Mouse (Mus musculus) embryo, embryonic 9.5 days (tissue): ENCODE measurements around the gene Tmcc3.

Source experiments
- DNase-seq: peaks from one replicate; pipeline ENCODE4 v3.0.0-alpha.2; 2017; ENCODE audit errors: extremely low spot score

The Tmcc3 gene

GRCm38 (mm10) chr10:94466313-94466712 lies 154.6 kb downstream of the Tmcc3 start:
- no peak for DNase-seq

DNA sequence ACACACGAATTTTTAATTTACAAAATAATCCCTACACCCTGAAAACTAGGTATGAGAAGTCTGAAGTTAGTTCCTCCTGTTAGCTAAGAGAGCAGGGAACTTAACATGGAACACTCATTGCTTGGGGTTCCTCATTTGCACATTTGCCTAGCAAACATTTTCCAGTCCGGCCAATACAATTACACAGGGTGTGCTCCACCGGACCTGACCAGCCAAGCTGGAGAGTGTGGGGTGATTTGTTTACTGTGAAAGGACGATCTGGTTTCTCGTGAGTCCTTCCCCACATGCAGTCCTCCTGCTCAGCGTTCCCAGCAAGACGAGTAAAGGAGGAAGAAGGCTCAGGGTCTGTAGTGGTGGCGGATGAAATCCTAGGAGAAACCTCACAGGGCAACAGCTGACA lies 159.7 kb downstream of the Tmcc3 start:
- no peak for DNase-seq

DNA sequence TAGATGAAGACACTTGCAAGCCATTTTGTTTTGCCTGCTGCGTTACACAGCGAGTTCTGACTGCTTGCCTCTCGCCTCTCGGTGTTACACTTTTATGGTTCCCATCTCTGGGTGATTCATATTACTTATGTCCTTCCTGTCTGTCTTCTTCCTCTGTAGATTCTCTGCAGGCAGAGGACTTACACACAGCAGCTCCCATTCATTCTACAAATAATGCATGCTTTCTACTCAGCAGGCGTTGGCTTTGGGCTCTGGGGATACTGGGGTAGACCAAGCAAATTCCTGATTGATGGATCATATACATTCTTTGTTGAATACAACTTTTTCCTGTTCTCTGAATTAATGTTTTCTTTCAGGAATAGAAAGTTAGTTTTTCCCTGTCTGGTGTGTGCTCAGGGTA lies 161.8 kb downstream of the Tmcc3 start:
- no peak for DNase-seq

DNA sequence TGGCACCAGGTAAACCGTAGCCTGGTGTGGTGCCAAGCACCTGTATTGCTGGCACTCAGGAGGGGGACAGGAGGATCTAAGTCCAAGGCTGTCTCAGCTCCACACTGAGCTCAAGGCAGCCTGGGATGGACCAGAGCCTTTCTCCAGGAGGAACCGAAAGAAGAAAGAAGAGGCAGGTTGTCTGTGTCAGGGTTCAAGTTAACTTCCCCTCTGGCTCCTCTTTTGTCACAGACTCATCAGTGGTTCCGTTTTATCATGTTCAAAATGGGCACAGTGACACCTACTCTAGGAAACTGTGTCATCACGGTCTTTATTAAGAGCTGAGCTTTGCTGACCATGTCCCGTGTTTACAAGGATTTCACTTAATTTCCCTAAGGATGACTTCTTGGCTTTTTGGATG lies 162.4 kb downstream of the Tmcc3 start:
- DNase-seq, result no peak

DNA sequence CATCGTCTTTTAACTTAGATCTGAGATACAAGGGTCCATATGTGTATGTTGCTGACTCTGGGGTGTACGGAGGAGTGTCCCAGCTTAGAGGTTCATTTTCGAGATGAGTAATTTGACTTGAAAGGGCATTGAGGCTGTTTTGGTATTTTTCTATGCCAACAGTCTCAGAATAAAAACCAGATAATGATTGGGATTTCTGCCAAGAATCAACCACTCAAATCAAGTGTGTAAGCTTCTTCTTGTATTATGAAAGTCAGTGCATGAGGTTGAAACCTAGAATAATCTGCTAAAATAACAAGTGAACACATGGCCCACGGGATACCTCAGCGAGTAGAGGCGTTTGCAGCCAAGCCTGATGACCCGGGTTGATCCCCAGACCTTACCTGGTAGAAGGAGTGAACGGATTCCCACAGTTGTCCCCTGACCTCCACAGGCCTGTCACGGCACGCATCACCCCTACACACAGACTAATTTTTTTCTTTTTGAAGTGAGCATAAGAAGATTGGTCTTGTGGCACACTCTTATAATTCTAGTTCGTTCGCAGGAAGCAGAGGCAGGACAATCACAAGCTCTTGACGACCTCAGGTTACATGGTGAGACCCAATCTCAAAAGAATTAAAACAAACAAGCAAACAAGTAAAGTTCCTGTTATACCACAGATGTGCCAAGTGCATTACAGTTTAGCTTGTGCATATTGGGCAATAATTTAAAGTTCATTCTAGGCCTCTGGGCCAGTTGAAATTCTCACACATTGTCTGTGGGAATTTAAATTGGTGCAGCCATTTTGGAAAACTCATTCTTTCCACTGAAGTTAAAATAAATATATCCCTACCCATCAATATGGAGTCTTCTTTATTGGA lies 165.8 kb downstream of the Tmcc3 start:
- DNase-seq, result no peak

GRCm38 (mm10) chr10:94479646-94480045 lies 167.9 kb downstream of the Tmcc3 start:
- DNase-seq, result no peak

DNA sequence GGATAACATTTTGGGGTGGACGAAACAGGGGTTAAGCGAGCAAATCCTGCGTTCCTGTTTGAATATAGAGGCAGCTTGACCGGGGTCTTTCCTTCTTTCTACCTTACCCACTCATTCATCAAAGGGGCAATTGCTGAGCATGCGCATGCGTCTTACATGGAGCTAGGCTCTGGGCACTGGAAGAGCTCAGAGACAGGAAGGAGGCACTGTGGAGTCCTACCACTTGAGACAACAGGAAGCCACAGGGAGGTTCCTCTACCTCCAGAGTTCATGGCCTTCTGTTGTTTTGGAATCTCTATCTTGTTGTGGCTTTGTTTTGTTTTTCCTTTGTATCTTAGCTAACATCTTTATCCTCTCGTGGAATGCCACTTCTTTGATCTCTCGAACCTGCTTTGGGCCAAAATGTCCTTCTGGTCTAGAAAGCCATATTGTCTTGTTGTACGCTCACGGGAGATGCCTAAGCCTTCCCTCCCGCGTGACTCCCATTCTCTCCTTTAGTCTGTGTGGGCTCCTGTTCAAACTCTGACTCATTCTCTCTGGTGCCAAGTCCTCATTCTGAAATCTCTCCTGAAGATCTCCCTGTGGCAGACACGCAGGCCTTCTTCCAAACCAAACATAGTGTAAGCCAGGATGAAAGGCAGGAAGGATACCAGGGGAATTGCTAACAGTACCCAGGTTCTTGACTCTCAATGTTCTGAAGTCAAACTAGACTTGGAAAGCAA lies 168.8 kb downstream of the Tmcc3 start:
- DNase-seq, result no peak

DNA sequence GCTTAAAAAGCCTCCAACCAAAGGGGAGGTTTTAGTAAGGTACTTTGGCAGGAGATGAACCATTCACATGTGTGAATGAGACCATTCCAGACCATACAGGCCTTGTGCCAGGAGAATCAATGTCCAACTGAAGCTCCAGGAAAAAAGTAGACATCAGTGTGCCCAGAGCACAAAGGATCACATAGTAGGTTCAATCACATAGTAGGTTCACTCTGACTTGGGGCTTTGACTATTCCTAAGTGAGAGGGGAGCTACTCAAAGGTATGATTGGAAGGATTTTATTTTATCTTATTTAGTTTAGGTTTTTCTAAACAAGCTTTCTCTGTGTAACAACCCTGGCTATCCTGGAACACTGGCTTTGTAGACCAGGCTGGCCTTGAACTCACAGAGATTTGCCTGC lies 169.9 kb downstream of the Tmcc3 start:
- DNase-seq, result no peak

DNA sequence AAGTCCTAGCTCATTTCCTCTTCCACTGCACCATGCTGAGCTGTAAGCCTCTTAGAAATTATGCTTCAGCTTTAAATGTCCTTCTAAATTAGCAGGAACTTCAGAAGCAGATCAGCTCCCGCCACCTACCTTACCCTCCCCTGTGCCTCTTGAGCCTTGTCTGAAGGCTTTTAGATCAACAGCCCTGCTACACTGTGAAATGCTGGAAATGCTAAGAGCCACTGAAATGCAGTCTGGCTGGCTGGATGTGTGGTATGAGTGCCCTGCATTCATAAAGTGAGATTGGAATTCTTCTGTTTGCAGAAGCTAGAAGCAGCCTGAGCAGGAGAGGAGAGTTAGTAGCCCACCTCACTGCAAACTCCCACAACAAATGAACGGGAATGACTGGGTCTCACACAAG lies 174.4 kb downstream of the Tmcc3 start:
- DNase-seq, result no peak

DNA sequence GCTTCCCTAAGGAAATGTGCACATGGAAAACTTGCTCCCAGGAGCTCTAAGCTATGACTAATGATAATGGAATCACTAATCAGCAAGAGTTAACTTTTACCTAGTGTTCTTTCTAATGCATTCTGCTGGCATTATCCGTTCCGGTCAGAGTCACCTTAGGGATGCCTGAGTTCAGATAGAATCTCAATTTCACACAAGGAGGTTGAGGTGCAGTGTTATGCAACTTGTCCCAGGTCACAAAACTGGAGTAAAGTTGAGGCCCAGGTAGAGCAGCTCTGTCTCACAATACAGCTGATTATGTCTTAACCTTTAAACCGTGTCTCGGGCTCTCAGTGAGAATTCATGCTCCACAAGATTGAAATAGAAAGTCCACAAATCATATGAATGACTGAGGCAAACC lies 177.8 kb downstream of the Tmcc3 start:
- DNase-seq, result no peak

GRCm38 (mm10) chr10:94491006-94491405 lies 179.3 kb downstream of the Tmcc3 start:
- DNase-seq, result no peak

DNA sequence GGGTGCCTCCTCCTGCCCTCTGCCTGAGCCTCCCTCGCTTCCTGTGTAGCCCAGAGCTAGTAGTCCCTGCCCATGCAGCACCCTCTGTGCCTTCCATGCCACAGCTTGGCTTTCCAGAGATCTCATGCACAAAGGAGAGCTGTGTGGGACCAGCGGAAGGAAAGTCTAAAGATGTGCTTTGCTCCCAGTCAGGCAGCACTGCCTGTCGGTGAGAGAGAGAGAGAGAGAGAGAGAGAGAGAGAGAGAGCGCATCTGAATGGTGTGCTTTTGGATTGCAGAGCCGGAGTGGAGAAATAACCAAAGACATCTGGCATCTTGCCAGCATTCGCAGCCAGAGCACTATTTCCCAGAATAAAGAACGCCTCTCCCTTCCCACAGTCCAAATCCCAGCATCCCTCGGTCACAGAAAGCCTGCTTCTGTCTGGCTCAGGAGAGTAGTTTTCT lies 182.7 kb downstream of the Tmcc3 start:
- no peak for DNase-seq

- DNase-seq, result no peak
Measured at GRCm38 (mm10) chr10:94495496-94496235, 183.9 kb downstream of the Tmcc3 start.

DNA sequence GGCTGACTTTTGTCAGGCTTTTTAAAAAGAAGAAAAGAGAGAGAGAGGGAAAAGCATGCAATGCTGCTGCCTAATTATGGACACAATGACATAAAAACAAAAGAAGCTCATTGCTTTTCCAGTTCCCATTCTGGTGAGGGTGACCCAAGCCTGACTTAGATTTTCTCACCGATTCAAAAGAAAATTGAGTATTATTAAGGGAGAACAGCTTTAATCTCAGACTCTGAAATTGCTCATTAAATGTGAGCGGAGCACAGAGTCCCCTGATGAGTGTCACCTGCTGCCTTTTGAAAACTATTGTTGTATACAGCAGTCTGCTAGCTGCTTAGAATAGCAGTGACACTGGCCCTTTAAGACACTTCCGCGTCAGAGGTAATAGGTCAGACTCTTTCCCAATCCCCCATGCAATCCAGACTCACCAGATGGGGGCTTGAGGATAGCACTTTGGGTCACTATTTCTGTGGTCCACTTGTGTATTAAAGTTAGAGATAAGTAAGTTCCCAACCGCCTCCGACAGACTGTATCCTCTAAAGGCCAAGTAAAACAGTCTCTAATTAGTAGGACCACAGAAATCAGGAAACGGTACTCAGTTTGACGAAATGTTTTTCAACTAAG lies 185.2 kb downstream of the Tmcc3 start:
- DNase-seq, result no peak

DNA sequence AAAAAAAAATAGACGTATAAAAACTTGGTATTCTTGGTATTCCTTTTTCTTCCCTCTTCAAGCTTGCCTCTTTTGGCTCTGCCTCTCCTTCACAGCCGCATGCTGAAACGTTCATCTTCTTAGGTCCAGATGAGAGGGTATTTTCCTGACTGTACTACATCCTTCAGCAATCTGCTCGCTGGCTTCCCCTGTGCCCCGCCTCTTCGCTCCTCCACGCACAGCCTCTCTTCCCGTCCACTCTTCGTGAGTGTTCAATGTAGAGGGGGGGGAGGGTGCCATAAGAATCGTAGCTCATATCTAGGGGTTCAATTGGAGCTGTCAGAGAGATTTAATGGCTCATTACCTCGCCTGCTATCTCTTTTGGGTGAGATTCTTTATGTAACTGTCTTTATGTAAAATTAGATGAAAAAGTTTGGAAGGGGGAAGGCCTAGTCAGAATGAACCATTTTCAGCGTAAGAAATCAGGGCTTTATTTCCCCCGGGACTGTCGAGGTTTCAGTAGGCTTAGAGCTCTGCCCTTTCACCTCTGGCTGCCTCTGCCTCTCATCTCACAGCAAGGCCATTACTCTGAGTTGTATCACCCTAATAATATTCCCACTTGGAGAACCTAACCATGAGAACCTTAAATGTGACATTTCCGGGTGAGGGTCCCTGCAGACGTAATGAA lies 188.6 kb downstream of the Tmcc3 start:
- DNase-seq, result no peak

DNA sequence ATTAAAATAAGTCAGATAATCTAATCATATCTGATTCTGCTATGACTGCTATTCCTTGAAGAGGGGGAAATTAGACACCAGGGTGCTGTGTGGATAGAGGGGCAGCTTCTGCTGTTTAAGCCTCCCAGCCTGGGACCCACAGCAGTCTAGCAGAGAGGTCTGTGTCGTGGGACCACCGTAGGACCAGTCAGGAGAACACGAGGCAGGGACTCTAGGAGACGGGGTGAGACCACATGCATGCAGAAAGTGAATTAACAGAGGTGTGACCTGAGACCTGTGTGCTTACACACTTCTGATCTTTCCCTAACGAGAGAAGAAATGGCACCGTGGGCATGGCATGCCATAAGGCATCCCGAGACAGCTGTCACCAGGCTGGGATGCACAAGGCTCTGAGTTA lies 189.1 kb downstream of the Tmcc3 start:
- no peak for DNase-seq

DNA sequence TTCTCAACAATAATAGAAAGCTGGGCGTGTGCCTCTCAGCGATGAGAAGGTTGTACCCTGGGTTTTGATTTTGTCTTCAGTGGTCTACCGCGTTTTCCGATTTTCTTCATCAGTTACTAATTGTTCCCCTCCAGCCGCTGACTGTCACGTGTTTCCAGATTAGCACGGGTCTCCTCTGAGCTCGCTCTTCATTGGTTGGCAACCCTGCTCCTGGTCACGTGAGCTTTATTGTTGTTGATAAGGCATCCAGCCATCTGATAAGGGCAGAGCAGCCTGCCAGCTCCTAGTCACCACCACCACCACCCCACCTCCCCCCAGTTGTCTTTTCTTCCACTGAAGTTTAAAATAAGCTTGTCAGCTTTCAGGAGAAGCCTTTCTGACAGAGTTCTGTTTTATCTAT lies 190.0 kb downstream of the Tmcc3 start:
- no peak for DNase-seq

GRCm38 (mm10) chr10:94505248-94505772 lies 193.6 kb downstream of the Tmcc3 start:
- no peak for DNase-seq

DNA sequence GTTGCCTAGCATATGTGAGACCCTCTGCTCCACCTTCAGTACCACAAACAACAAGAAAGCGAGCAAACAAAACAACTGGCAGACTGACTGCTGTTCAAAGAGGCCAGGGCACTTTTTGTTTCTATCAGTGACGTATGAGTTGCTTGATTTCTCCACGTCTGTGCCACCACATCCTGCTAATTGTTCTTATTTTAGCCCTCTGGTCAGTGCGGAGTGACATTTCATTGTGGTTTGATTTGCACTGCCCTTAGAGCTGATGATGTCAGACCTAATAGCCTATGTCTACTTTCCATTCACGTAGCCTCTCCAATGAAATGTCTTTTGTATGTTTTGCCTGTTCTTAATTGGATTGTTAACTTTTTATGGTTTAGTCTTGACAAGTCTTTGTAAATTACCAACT lies 197.1 kb downstream of the Tmcc3 start:
- DNase-seq, result no peak

DNA sequence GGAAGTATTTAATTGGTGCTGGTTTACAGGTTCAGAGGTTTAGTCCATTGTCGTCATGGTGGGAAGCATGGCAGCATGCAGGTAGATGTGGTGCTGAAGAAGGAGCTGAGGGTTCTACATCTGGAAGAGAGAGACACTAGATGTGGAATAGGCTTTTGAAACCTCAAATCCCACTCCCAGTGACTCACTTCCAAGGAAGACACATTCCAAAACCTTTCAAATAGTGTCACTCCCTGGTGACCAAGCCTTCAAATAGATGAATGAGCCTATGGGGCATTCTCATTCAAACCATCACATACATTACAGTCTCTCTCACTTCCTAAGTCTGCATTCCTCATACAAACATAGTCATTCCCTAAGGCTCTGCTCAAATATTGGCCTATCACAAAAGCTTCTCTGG lies 201.0 kb downstream of the Tmcc3 start:
- no peak for DNase-seq

DNA sequence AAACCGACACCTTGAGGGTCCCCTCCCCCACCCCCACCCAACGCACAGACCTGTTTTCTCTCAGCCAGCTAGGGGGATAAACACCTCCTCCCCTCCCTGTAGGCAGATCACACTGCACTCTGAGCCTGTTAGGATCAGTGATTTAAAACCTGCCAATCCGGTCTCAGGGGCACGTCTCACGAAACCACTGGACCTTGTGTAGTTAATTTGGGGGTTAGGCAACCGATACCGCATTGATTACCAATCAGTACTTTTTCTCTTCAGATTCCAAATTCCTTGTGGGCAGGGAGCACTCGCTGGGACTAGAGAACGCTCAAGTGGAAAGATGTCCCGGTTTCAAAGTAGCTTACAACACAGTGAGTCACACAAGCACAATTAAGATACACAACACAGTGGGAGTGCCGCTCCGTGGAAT lies 202.3 kb downstream of the Tmcc3 start:
- DNase-seq, result peak; percentile 52
